Mouse (Mus musculus) layer of hippocampus, postnatal 36 days (tissue): Measurements from ENCODE around the gene Gpr22. TPM values are rescaled to one million over a fixed set of nuclear protein-coding genes. Genes with fewer than 3 reads are reported as not detected.

Experiments used
- DNase-seq, 2 experiments: peaks; one replicate each; pipeline ENCODE4 v3.0.0; 2022
- total RNA-seq, 2 experiments: library from RNA; stranded (reverse); gene quantifications; 2 replicates each; pipeline ENCODE4 v1.2.3; 2021

Gene Gpr22
- 10 to 100 TPM; 75.5 to 82.0 TPM for total RNA-seq

- peak; percentile 63 to 65 for DNase-seq
Measured at GRCm38 (mm10) chr12:31713600-31713999, at the start of gene Gpr22. Gpr22 (minus strand) TSS chr12:31713947.

- no peak for DNase-seq
Measured at GRCm38 (mm10) chr12:31755885-31756755, 42.4 kb upstream of the Gpr22 start.

- DNase-seq = no peak
Measured at GRCm38 (mm10) chr12:31754465-31754864, 40.7 kb upstream of the Gpr22 start.

- DNase-seq = no peak
Measured at GRCm38 (mm10) chr12:31749846-31750245, 36.1 kb upstream of the Gpr22 start.

GRCm38 (mm10) chr12:31747301-31747700 is 33.6 kb upstream of the Gpr22 start:
- no peak for DNase-seq

- DNase-seq = peak in 1 of 2 experiments; percentile 40
Measured at GRCm38 (mm10) chr12:31734616-31735015, 20.9 kb upstream of the Gpr22 start.

- DNase-seq = peak in 1 of 2 experiments; percentile 56
Measured at GRCm38 (mm10) chr12:31730126-31730525, 16.4 kb upstream of the Gpr22 start.

GRCm38 (mm10) chr12:31726707-31727106 is 13.0 kb upstream of the Gpr22 start:
- DNase-seq = no peak

- no peak for DNase-seq
Measured at GRCm38 (mm10) chr12:31725511-31726275, 11.9 kb upstream of the Gpr22 start.

GRCm38 (mm10) chr12:31724576-31724975 is 10.8 kb upstream of the Gpr22 start:
- DNase-seq = no peak

GRCm38 (mm10) chr12:31719586-31720275 is 6.0 kb upstream of the Gpr22 start:
- no peak for DNase-seq

GRCm38 (mm10) chr12:31714070-31714469 is 323 bp upstream of the Gpr22 start:
- no peak for DNase-seq

- no peak for DNase-seq
Measured at GRCm38 (mm10) chr12:31712727-31713126, 1.0 kb downstream of the Gpr22 start.

- no peak for DNase-seq
Measured at GRCm38 (mm10) chr12:31712233-31712632, 1.5 kb downstream of the Gpr22 start.

- DNase-seq = no peak
Measured at GRCm38 (mm10) chr12:31709665-31710064, 4.1 kb downstream of the Gpr22 start.

GRCm38 (mm10) chr12:31707531-31707930 is 6.2 kb downstream of the Gpr22 start:
- no peak for DNase-seq

GRCm38 (mm10) chr12:31706168-31706567 is 7.6 kb downstream of the Gpr22 start:
- no peak for DNase-seq

GRCm38 (mm10) chr12:31703904-31704303 is 9.8 kb downstream of the Gpr22 start:
- no peak for DNase-seq

- DNase-seq = no peak
Measured at GRCm38 (mm10) chr12:31701411-31701810, 12.3 kb downstream of the Gpr22 start.

GRCm38 (mm10) chr12:31700623-31701347 is 13.0 kb downstream of the Gpr22 start:
- DNase-seq = no peak

GRCm38 (mm10) chr12:31693278-31693677 is 20.5 kb downstream of the Gpr22 start:
- DNase-seq = no peak

GRCm38 (mm10) chr12:31686679-31687078 is 27.1 kb downstream of the Gpr22 start:
- DNase-seq = no peak
